Mouse (Mus musculus) C2C12 (cell line): ENCODE measurements around the gene 2810004N23Rik.

ENCODE experiments used
- CTCF ChIP-seq: IDR thresholded peaks from one replicate; pipeline ENCODE4 v1.5.1; 2011; ENCODE audit not compliant: control insufficient read depth, insufficient read depth, insufficient read length
- FOSL1 ChIP-seq: IDR thresholded peaks from one replicate; pipeline ENCODE4 v1.8.0; 2011; ENCODE audit warnings: mild to moderate bottlenecking, low read length; ENCODE audit not compliant: poor library complexity, insufficient read depth, severe bottlenecking
- MYOG ChIP-seq: IDR thresholded peaks from one replicate; pipeline ENCODE4 v1.6.1; 2011; ENCODE audit not compliant: control insufficient read depth, insufficient read length; ENCODE audit errors: extremely low read depth
- USF1 ChIP-seq: IDR thresholded peaks from one replicate; pipeline ENCODE4 v1.6.1; 2011; ENCODE audit warnings: low read depth, mild to moderate bottlenecking, control low read depth, moderate library complexity

GRCm38 (mm10) chr8:124903198-124903597 lies 40.3 kb upstream of the 2810004N23Rik start:
- TF ChIP-seq USF1 (no peak), MYOG (no peak), CTCF (no peak), FOSL1 (no peak)
